Mouse (Mus musculus) liver, adult (tissue): ENCODE results near the gene Vmn1r95.
"Not testable (repeated sequence)": the region's sequence is repeated elsewhere in the genome, so short reads cannot be mapped to it uniquely, and the experiment has no call there.

ENCODE experiments used
- GATA4 ChIP-seq: IDR thresholded peaks from 2 replicates; pipeline ENCODE4 v1.6.1; 2014; ENCODE audit warnings: mild to moderate bottlenecking, low read length; ENCODE audit not compliant: insufficient replicate concordance

Vmn1r95 gene

GRCm38 (mm10) chr7:20193410-20193809 lies at the start of gene Vmn1r95:
TSS of gene Vmn1r95 (plus strand) at chr7:20193710.
- TF ChIP-seq GATA4: not testable (repeated sequence)

- TF ChIP-seq GATA4: not testable (repeated sequence)
These were observed 25.2 kb upstream of the Vmn1r95 start, which contains the start of gene Vmn1r94 for GRCm38 (mm10) chr7:20168277-20168676. TSS of gene Vmn1r94 (minus strand) at chr7:20168377.

- not testable (repeated sequence) for TF ChIP-seq GATA4
These were observed 12.0 kb downstream of the Vmn1r95 start, which contains the start of gene Gm6164 for GRCm38 (mm10) chr7:20205507-20205906. TSS of gene Gm6164 (minus strand) at chr7:20205607.

GRCm38 (mm10) chr7:20233728-20234127 lies 40.2 kb downstream of the Vmn1r95 start, which contains the start of gene Gm4498:
TSS of gene Gm4498 (minus strand) at chr7:20233828.
- TF ChIP-seq GATA4: not testable (repeated sequence)
